Mouse (Mus musculus): ENCODE measurements around the gene Tmf1.

Gene Tmf1

DNA sequence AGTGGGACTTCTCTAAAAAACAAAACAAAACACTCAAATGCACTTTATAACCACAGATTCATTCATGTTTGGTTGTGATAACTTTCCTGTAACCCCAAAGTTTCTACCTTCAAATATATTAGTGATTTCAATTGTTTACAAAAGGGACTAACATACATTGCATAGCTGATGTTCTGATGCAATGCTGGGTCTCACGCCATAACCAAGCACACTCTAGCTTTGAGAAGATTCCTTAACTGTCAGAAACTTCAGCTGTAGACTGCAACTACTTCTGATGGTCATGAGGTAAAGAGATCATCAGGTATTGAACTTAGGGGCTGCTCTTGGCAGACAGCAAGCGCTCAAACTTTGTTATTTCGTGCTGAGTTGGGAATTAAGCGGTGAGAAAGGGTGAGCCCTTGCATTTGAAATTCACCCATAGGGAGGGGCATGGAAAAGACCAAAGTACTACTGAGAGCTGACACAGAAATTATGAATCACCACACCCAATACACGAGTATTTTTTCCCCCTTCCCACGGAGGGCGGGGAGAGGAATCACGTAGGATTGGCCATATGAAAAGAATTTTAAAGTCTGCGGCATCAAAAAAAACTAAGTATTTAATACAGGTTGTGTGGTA lies 25.4 kb upstream of the Tmf1 start:
- in situ Hi-C loops (cut with MboI; ENCODE audit: low sequenced_read_pairs) = no loop called here

DNA sequence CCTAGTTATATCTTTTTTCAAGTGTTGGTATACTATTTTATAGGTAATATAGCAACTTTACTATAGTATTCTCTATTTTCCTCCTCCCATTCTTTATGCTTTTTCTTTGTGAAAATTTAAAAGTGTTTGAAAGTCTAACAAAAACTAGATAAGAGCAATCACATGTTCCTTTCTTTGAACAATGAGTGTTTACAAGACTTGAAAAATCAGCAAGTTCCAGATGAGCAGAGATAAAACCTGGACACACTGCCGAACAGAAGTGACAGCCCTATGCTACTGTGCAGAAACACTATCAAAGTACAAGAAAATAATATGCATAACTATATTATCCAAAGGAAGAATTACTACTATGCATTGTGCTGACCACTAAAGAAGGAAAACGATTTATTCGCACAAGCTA lies 23.6 kb upstream of the Tmf1 start:
- in situ Hi-C loops (cut with MboI; ENCODE audit: low sequenced_read_pairs) = no loop called here

DNA sequence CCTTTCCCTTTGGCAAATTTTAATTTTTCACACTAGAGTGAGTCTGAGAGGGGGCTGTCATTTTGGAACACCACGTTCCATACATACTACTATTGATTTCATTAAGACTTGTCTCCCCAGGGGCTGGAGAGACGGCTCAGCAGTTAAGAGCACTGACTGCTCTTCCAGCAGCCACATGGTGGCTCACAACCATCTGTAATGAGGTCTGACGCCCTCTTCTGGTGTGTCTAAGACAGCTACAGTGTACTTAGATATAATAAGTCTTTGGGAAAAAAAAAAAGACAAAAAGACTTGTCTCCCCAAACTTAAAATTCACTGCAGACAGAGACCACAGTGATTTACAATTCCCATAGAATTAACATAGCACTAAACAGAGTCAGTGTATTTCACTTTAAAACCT lies 21.5 kb upstream of the Tmf1 start:
- in situ Hi-C loops (cut with MboI; ENCODE audit: low sequenced_read_pairs) = no loop called here

DNA sequence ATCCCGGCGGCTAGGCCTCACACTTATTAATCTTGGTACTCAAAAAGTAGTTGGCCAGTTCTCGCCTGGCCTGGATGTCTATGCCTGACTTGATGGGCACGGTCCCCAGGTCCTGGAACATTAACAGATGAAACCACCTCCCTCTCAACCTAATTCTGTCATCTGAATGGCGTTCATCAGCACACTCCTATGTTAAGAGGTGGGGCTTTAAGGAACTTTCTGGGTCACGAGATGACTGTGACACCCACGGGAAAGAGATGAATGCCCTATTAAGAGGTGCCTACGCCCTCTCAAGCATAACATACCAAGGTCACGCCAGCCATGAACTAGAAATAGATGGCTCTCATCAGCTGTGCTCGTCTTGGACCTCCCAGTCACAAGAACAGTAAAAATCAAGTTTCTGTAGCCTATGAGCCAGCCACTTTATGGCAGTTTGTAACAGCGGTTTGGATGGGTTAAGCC lies 476 bp upstream of the Tmf1 start:
- in situ Hi-C loops (cut with MboI; ENCODE audit: low sequenced_read_pairs) = no loop called here

DNA sequence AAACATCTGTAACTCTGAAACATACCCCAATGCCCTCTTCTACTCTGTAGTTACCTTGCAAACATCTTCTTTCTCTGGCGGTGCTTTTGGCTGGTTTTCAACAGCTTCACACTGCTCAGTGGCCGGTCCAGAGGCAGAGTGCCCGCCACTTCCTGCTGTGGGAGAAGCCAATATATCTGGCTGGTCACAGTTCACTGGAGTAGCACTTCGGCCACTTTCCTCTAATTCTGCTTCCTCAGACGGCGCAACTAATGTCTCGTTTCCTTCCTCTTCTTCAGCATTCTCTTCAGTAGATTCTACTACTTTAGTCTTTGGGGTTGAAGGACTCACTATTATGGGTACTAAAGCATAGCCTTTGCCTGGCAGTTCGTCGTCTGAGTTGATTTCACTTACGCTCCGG lies 3.2 kb downstream of the Tmf1 start:
- in situ Hi-C loops (cut with MboI; ENCODE audit: low sequenced_read_pairs) = no loop called here

DNA sequence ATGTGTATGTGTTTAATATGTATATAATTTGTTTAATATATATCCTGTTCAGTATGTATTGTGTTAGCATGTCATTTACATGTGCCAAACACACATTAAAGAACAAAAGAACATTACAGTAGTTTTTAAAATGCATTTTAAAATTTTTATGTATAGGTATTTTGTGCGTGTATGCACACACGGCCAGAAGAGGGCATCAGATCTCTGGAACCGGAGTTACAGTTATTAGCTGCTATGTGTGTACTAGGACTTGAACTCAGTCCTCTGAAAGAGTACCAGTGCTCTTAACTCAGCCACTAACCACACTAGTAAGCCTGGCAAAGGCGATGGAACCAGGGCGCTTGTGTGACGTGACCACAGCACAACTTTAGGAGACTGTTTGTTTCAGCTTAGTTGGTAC lies 28.8 kb downstream of the Tmf1 start:
- in situ Hi-C loops (cut with MboI; ENCODE audit: low sequenced_read_pairs) = no loop called here

DNA sequence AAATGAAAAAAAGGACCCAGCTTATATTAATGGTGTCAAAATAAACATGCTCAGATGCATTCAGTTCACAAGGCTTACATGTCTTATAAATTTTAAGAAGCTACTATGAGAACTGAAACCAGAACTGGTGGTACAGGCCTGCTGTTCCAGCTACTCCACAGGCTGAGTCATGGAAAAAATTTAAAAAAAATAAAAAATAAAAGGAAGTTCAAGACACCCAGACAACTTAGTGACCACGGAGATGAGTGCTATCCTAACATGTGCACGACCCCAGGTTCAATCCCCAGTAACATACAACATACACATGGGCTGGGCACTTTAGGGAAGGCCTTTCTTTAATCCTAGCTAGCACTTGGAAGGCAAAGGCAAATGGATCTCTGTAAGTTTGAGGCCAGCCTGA lies 29.2 kb downstream of the Tmf1 start:
- in situ Hi-C loops (cut with MboI; ENCODE audit: low sequenced_read_pairs) = no loop called here

DNA sequence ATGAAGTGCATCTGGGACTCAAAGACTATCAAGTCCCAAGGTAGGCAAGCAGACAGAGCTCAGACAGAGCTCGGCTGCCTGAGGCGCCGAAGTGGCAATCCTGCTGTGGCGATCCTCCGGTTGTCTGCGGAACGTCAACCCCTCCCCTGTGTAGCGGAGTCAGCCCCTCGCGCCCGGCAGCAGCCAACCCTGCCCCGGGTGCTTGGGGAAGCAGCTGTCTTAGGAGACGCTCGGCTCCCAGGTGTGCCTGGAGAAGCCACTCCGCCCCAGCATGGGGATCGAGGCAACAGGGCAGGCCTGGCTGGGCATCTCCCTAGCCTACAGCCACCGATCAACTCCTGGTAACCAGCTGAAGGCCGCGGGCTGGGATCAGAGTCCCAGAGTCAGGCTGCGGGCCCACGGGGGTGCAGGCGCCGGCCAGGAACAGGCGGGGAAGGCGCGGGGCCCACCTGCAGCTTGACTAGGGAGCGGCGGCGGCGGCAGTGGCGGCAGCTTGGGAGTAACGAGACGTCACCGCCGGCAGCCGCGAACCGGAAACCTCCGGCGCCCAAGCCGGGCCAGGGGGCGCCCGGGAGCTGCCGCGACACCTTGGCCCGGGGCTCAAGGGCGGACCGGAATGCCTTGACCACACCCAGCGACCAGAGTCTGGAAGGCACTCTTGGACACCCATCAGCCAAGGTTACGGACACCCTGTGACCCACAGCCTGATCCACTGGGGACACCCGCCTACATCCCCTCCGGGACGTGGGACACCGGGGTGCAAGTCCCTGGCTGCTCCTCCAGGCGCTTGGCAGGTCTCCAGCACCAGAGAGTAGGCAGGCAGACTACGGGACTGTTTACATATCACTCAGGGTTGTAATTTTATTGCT lies 30.3 kb downstream of the Tmf1 start, which contains the start of gene Eogt:
Gene Eogt, minus strand, starts transcription at position 800 of the 869 bp plus-strand sequence.
- in situ Hi-C loops (cut with MboI; ENCODE audit: low sequenced_read_pairs) = no loop called here

DNA sequence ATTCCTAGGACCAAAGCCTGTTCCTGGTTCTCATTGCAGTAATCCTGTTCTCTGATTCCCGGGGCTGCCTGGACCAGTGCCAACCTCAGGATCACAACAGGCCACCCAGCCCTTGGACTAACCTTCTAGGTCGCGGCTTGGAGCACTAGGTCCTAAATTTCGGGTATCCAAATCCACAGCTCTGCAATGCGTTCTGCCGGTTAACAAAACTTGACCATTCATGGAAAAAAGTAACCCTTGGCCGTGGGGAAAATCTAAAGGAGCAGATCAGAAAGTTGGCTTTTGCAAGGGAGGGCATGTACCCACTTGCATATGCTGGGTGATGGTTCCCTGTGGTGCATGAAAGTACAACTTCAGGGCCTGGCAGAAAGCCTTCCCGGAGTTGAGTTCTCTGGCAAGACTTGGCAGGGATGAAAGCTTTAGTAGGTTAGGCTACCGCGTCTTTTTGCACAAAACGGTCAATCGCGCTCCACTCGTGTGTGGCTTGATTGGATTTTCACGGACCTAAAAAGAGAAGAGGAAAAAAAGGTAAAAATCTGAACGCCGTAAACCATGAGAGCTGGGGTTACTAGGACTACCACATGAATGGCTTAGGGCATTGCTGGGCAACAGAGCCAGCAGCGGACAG lies 31.1 kb downstream of the Tmf1 start:
- in situ Hi-C loops (cut with MboI; ENCODE audit: low sequenced_read_pairs) = no loop called here

DNA sequence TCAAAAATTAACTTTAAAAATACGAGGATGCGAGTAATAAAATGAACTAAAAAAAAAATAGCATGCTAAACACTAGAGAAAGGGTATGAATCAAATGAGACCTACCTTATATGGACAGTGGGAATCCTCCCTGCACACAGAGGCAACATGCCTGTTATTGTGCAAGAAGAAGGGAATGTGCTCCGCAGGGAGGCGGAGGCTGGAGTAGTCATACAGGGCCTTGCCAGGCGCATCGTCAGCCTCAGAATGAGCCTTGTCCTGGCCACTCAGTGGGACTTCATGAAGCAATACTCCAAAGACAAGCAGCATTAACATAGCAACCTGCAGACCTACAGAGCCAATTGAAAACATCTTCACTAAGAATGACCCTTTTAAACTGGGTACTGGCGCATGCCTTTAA lies 33.8 kb downstream of the Tmf1 start:
- in situ Hi-C loops (cut with MboI; ENCODE audit: low sequenced_read_pairs) = no loop called here

DNA sequence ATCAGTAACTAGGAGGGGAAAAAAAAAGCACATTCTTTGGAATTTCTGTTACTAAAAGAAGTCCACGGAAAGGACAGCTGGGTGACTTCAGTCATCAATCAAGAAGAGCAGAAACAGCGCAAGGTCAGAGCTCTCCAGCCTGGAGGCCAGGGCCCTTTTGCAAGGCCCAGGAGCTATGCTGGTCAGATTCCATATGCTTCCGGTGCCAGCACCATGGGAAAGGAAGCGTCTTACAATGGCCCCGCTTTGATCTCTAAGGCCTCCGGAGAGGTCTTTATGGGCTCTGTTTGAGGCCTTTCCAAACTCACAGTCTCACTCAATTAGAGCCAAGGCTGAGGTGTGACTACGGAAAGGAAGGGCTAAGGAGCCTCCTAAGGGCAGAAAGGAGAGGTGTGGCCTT lies 34.6 kb downstream of the Tmf1 start:
- in situ Hi-C loops (cut with MboI; ENCODE audit: low sequenced_read_pairs) = no loop called here

DNA sequence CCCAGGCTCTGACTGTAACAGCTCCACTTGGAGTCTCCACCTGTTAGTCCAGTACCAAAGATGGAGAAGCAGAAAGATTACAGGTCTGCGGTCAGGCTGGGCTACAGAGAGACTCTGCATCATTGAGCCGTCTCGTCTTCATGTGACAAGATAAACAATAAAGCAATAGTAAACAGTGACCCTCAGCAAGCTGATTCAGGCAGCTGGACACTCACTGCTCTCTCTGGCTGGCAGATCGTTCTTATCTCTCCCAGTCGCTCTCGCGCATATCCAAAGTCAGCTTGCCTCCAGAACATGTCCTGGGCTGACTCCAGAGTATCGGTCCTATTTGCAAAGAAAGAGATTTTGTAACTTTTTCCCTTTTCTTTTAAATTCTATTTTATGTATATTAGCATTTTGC lies 36.3 kb downstream of the Tmf1 start:
- in situ Hi-C loops (cut with MboI; ENCODE audit: low sequenced_read_pairs) = no loop called here

DNA sequence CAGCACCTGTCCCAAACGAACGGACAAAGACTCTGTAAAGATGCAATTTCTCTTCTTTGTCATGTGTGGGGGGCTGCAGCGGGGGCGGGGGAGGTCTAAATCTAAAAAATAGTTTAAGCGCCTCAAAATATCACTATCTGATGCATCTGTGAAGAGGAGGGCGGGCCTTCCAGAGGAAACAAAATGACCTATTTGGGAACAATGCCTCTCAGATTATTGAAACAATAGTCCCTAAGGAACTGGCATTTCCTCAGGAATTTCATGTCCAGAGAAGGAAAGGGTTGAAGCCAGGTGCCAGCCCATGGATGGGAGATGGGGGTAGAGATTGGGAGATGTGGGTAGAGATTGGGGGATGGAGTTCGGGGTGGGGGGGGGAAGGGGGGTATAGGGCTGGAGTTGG lies 37.1 kb downstream of the Tmf1 start:
- in situ Hi-C loops (cut with MboI; ENCODE audit: low sequenced_read_pairs) = no loop called here

DNA sequence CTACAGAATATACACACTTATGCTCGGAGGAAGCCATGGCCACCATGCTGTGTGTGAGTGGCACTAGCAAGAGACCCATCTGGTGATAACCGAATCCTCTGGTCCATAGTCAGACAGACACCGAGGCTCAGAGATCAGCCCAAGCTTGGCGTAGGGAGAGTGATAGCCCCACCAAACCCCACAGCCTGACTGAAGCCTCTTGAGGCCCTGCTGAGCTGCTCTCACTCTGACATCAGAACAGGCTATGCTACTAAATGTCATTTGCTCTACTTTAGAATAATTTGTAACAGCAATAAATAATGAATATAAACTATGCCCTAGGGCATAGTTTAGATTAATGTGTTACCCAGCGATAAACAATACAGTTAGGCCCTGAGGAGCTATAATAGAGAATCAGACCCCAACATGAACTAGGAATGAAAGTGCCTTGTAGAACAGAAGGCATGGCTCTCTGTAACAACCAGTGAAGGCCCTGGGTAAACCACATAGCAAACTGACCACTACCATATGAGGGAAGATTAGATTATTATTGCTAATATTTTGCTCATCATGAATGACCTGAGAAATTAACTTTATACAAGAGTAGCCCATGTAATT lies 46.1 kb downstream of the Tmf1 start:
- in situ Hi-C loops (cut with MboI; ENCODE audit: low sequenced_read_pairs) = no loop called here

DNA sequence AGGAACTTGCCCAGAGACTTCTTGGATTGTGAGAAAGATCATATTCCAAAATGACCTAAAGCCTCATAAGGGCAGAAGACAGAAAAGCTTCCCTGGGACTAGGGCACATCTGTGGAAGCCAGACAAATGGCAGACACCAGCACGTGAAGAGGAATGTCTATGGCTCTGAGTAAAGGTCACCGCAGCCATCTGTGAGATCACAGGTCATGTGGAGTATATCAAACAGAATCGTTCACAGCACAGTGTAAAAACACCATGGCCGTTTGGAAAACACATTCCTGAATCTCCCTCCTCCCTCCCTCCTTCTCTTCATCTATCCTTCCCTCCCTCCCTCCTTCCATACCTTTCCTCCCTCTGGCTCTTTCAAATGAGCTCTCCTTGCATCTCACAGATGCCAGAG lies 47.1 kb downstream of the Tmf1 start:
- in situ Hi-C loops (cut with MboI; ENCODE audit: low sequenced_read_pairs) = no loop called here

DNA sequence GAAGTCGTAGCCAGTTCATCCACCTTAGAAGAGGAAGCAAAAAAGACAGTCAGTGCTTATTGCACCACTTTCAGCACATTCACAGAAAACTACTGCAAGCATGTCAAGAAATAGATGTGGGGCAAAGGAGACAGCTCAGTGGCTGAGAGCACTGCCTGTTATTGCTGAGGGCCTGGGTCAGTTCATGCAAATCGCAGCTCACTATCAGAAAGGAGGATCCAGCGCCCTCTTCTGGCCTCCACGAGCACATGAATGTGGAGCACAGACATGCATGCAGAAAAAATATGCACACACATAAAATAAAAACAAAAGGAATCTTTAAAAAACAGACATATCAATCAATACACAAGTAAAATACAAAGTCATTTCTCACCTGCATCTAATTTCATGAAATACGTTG lies 47.9 kb downstream of the Tmf1 start:
- in situ Hi-C loops (cut with MboI; ENCODE audit: low sequenced_read_pairs) = no loop called here

DNA sequence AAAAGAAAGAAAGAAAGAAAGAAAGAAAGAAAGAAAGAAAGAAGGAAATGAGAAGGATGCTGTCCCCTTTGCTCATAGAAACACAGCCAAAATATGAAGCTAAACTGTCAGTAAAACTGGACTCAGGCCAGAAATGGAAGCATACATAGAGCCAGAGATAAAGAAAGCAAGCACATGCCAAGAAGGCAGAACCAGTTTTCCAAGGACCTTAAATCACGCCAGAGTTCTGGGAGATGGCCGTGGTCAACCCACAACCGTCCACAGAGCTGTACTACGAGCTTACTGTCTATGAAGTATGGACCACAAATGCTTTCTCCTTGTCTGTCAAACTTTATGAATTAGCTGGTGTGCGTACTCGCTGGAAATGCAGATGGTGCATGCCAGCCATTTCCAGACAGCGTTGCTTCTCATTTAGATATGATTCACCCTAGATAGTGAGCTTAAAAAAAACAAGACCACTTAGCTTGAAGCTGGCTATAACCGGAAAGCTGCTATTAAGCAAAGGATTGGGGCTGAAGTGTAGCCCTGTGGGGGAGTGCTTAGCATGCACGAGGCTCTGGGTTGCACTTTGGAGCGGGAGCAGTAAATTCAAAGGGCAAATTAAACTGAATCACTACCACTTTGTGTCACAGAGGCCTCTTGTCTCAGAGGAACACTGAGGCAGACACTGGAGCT lies 54.4 kb downstream of the Tmf1 start:
- in situ Hi-C loops (cut with MboI; ENCODE audit: low sequenced_read_pairs) = no loop called here

DNA sequence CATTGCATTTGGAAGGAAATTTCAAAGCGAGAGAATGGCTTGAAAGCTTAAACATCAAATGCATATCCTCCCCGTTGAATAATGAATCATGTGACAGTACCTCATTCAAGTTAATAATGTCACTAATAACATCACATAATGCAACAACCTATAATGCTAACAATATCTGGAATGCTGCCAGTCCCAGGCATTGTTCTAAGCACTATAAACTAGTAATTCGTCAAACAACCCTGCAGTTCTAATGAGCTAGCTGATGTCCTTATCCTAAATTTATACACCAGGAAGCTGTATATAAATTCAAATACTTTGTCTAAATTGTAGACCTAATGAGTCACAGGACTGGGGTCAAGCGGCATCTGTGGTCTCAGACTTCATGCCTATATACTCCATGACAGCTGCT lies 58.0 kb downstream of the Tmf1 start:
- in situ Hi-C loops (cut with MboI; ENCODE audit: low sequenced_read_pairs) = no loop called here

DNA sequence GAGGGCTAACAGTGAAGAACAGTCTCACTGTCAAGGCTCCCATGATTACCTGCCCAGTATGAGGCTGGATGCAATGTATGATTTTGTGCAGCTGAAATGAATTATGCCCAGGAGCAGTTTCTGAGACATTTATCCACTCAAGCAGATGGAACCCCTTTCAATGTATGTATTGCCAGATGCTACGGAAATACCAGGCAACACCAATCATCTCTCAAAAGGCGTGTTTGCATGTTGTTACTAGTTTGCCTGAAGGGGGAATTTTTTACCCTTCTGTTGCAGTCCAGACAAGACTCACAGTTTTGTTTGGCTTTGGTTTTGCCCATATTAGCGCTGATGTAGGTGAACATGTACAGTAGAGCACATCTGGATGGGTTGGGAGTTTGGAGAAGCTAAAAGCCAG lies 60.6 kb downstream of the Tmf1 start:
- in situ Hi-C loops (cut with MboI; ENCODE audit: low sequenced_read_pairs) = no loop called here

DNA sequence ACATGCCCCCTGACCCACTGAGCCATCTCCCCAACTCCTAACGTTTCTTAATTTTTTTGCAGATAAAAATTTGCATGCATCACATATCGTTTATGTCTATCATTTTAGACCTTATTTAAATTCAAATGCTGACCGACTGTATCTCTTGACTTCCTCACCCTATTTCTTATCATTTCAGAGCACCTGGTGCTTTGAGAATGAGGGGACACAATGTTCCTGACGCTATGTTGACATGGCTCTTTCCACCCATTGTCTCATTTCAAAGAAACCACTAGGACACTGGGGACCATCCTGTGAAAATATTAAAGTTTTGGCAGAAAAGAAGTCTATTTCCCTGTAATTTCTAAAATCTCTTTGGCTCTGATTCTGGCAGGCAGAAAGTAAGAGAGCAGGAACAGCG lies 62.0 kb downstream of the Tmf1 start:
- in situ Hi-C loops (cut with MboI; ENCODE audit: low sequenced_read_pairs) = no loop called here

DNA sequence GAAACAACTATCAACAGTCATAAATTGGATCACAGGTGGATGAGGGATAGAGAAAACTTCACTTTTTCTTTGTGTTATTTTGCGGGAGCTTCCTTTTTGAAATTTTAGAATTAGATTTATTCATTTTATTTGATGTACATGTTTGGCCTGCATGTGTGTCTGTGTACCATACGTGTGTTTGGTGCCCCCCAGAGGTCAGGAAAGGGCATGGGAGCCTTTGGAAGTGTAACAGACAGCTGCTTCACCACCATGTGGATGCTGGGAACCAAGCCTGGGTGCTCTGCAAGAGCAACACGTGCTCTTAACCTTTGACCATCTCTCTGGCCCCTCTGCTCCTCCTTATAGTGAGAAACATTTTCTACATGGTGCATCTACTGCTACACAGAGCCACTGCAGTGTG lies 64.1 kb downstream of the Tmf1 start:
- in situ Hi-C loops (cut with MboI; ENCODE audit: low sequenced_read_pairs) = no loop called here

All from CH12F3 (cell line).